Mouse (Mus musculus) heart, adult 2 months (tissue): ENCODE measurements at regions not wholly inside any gene's neighbourhood (a gene's known extent, or its start where the extent isn't known, plus 50 kb on each side); places are given as distances from the start of the nearest gene placed in this dataset.

ENCODE experiments used
- CTCF ChIP-seq: fragments of 200-600 bp; IDR thresholded peaks from 2 replicates; pipeline ENCODE4 v1.8.1; 2022; ENCODE audit warnings: antibody characterized with exemption, mild to moderate bottlenecking, moderate library complexity
- EP300 ChIP-seq: fragments of 200-500 bp; IDR thresholded peaks from 2 replicates; pipeline ENCODE4 v1.6.1; 2011; ENCODE audit warnings: low read depth, low read length, control low read depth; ENCODE audit not compliant: insufficient read depth
- POLR2A ChIP-seq: fragments of 200-500 bp; IDR thresholded peaks from 2 replicates; pipeline ENCODE4 v1.6.1; 2011; ENCODE audit warnings: mild to moderate bottlenecking, low read depth, low read length, control low read depth; ENCODE audit not compliant: insufficient read depth

GRCm38 (mm10) chr9:115777097-115777864 is 132.0 kb upstream of the Gadl1 start:
- TF ChIP-seq CTCF (no peak), EP300 (no peak), POLR2A (no peak)
